Mouse (Mus musculus) erythroblast, embryonic 14.5 days (primary cell): ENCODE measurements around the gene Coq8b.

ENCODE experiments used
- GATA1 ChIP-seq: IDR thresholded peaks from 2 replicates; pipeline ENCODE4 v1.6.1; 2012; ENCODE audit warnings: low read length, inconsistent platforms, mixed read lengths
- TAL1 ChIP-seq: IDR thresholded peaks from 3 replicates; pipeline ENCODE4 v1.6.1; 2012; ENCODE audit warnings: low read length, inconsistent platforms, mixed read lengths

- TF ChIP-seq TAL1 (no peak), GATA1 (no peak)
Measured at GRCm38 (mm10) chr7:27238568-27238967, 5.7 kb downstream of the Coq8b start.
